Mouse (Mus musculus): ENCODE data around the gene Fars2.
"Not testable (repeated sequence)": the region's sequence is repeated elsewhere in the genome, so short reads cannot be mapped to it uniquely, and the experiment has no call there.

Gene Fars2

GRCm38 (mm10) chr13:36294503-36294902 is 177.3 kb downstream of the Fars2 start:
- DNase-seq (ENCODE audit: low read depth), result no peak

GRCm38 (mm10) chr13:36295848-36296247 is 178.6 kb downstream of the Fars2 start:
- no peak for DNase-seq (ENCODE audit: low read depth)

- no peak for DNase-seq (ENCODE audit: low read depth)
These were observed 179.4 kb downstream of the Fars2 start for GRCm38 (mm10) chr13:36296574-36296973.

- DNase-seq (ENCODE audit: low read depth), result no peak
These were observed 181.0 kb downstream of the Fars2 start for GRCm38 (mm10) chr13:36297950-36298781.

- no peak for DNase-seq (ENCODE audit: low read depth)
These were observed 181.5 kb downstream of the Fars2 start for GRCm38 (mm10) chr13:36298782-36299031.

GRCm38 (mm10) chr13:36302770-36303169 is 185.6 kb downstream of the Fars2 start:
- no peak for DNase-seq (ENCODE audit: low read depth)

- no peak for DNase-seq (ENCODE audit: low read depth)
These were observed 188.1 kb downstream of the Fars2 start for GRCm38 (mm10) chr13:36305306-36305705.

GRCm38 (mm10) chr13:36307386-36307785 is 190.2 kb downstream of the Fars2 start:
- no peak for DNase-seq (ENCODE audit: low read depth)

GRCm38 (mm10) chr13:36309160-36309559 is 191.9 kb downstream of the Fars2 start:
- no peak for DNase-seq (ENCODE audit: low read depth)

- DNase-seq (ENCODE audit: low read depth), result no peak
These were observed 197.0 kb downstream of the Fars2 start for GRCm38 (mm10) chr13:36314218-36314617.

GRCm38 (mm10) chr13:36314860-36315800 is 197.9 kb downstream of the Fars2 start:
- DNase-seq (ENCODE audit: low read depth), result no peak

GRCm38 (mm10) chr13:36317824-36318223 is 200.6 kb downstream of the Fars2 start:
- no peak for DNase-seq (ENCODE audit: low read depth)

- no peak for DNase-seq (ENCODE audit: low read depth)
These were observed 207.4 kb downstream of the Fars2 start for GRCm38 (mm10) chr13:36324624-36325023.

- no peak for DNase-seq (ENCODE audit: low read depth)
These were observed 209.3 kb downstream of the Fars2 start for GRCm38 (mm10) chr13:36326539-36326938.

GRCm38 (mm10) chr13:36329871-36330270 is 212.7 kb downstream of the Fars2 start:
- DNase-seq (ENCODE audit: low read depth), result no peak

GRCm38 (mm10) chr13:36330542-36330941 is 213.3 kb downstream of the Fars2 start:
- DNase-seq (ENCODE audit: low read depth), result no peak

- DNase-seq (ENCODE audit: low read depth), result no peak
These were observed 217.5 kb downstream of the Fars2 start for GRCm38 (mm10) chr13:36334748-36335147.

- no peak for DNase-seq (ENCODE audit: low read depth)
These were observed 234.3 kb downstream of the Fars2 start for GRCm38 (mm10) chr13:36351529-36351928.

GRCm38 (mm10) chr13:36357469-36357868 is 240.3 kb downstream of the Fars2 start:
- DNase-seq (ENCODE audit: low read depth), result no peak

- no peak for DNase-seq (ENCODE audit: low read depth)
These were observed 244.2 kb downstream of the Fars2 start for GRCm38 (mm10) chr13:36361419-36361818.

- DNase-seq (ENCODE audit: low read depth), result not testable (repeated sequence)
These were observed 248.5 kb downstream of the Fars2 start for GRCm38 (mm10) chr13:36365719-36366118.

GRCm38 (mm10) chr13:36366304-36366703 is 249.1 kb downstream of the Fars2 start:
- DNase-seq (ENCODE audit: low read depth), result no peak
